In the genomic region with DNA sequence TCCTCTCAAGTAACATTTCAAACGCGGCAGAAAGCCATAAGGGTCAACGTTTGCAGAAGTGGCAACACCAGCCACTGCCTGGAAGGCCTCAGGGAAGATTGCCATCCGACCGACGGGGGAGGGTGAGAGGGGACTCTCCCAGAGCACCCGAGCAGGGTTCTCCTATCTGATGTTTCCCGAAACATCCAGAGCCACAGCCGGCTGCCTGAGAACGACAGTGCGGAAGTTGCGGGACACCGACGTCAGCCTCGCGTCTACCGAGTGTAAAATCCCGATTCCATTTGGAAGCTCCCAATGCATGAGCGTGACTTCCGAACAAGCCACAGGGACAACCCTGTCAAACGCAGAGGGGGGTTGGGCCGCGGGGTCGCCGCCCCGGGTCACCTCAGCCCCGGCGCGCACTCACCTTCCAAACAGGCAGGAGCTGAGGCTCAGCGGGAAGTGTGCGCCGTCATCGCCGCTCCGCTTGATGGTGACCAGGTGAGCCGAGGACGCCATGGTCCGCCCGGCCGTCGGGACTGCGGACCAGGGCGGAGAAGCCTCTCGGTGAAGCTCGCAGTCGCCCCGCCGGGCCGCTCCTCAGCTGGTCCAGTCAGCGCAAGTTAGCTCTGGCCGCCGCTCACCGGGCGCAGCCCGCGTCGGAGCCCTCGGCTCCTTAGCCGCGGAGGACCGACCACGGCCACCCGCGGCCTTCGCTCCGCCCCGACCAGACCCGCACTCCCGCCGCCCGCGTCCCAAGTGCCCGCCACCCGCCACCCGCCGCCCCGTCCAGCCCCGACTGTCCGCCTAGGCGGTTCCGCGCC, we compare ENCODE assay signal across 8 mouse cellular contexts. TPM values are rescaled to one million over a fixed set of nuclear protein-coding genes. Genes with fewer than 3 reads are reported as not detected.
DNase-seq lines count a peak whose midpoint lies in the region; ATAC-seq lines count a peak whose summit lies in the region.

Mki67 (minus strand) TSS at position 720 of the 803 bp plus-strand sequence.

- under 1% methylated on average over 81 of the region's 82 CpGs for WGBS in embryonic facial prominence, embryonic 15.5 days
- under 1% methylated on average over 82 of the region's 82 CpGs for WGBS in hindbrain, embryonic 10.5 days
- under 1% methylated on average over 74 of the region's 82 CpGs for WGBS in liver, embryonic 12.5 days (ENCODE audit: insufficient replicate concordance)
- under 1% methylated on average over 81 of the region's 82 CpGs for whole genome bisulfite sequencing in neural tube, embryonic 12.5 days

- H3K4me1 ChIP-seq in embryonic facial prominence, embryonic 15.5 days: peaks cover 25% of the 10 kb centered on the region
- H3K4me1 ChIP-seq in hindbrain, embryonic 10.5 days (replicated peaks): peaks cover 46% of the 10 kb centered on the region
- peaks cover 68% of the 10 kb centered on the region for H3K4me1 ChIP-seq in liver, embryonic 12.5 days
- peaks cover 22% of the 10 kb centered on the region for H3K4me1 ChIP-seq in neural tube, embryonic 12.5 days

- H3K9me3 ChIP-seq in embryonic facial prominence, embryonic 15.5 days (replicated peaks): no peaks in the 10 kb centered on the region
- H3K9me3 ChIP-seq in hindbrain, embryonic 10.5 days: no peaks in the 10 kb centered on the region
- no peaks in the 10 kb centered on the region for H3K9me3 ChIP-seq in liver, embryonic 12.5 days (replicated peaks)
- H3K9me3 ChIP-seq in neural tube, embryonic 12.5 days: no peaks in the 10 kb centered on the region

- peak within 1 kb of the TSS; percentile 82 for H3K4me2 ChIP-seq in embryonic facial prominence, embryonic 15.5 days (replicated peaks)
- H3K4me2 ChIP-seq in liver, embryonic 12.5 days: peak within 1 kb of the TSS; percentile 85
- peak within 1 kb of the TSS; percentile 91 for H3K4me2 ChIP-seq in neural tube, embryonic 12.5 days (replicated peaks)

- peak within 1 kb of the TSS; percentile 64 for H3K9ac ChIP-seq in embryonic facial prominence, embryonic 15.5 days
- H3K9ac ChIP-seq in liver, embryonic 12.5 days: peak within 1 kb of the TSS; percentile 98
- peak within 1 kb of the TSS; percentile 78 for H3K9ac ChIP-seq in neural tube, embryonic 12.5 days

- peak; percentile 32 to 35 for DNase-seq in cerebellum, postnatal 14 days
- DNase-seq in cerebellum, adult 9-11 months: no peak
- peak; percentile 36 for DNase-seq in NIH3T3 (ENCODE audit: low read depth)
- no peak for DNase-seq in hindbrain, embryonic 10.5 days (ENCODE audit: low spot score)
- no peak for DNase-seq in left cerebral cortex, postnatal 36 days (ENCODE audit: low spot score in 2 of 2)

- ATAC-seq in embryonic facial prominence, embryonic 15.5 days (ENCODE audit: insufficient number of reproducible peaks, low FRiP score, low TSS enrichment, low read depth): peak; percentile 30; the same call in 1 of the 2 replicates
- peak; percentile 54 for ATAC-seq in liver, embryonic 12.5 days
- peak; percentile 69 for ATAC-seq in neural tube, embryonic 12.5 days (ENCODE audit: low FRiP score, low read depth)

- H3K36me3 ChIP-seq in embryonic facial prominence, embryonic 15.5 days: no peaks in the 10 kb centered on the region
- H3K36me3 ChIP-seq in hindbrain, embryonic 10.5 days: peaks cover 25% of the 10 kb centered on the region; the same call in 1 of the 2 replicates
- peaks cover 35% of the 10 kb centered on the region for H3K36me3 ChIP-seq in liver, embryonic 12.5 days
- no peaks in the 10 kb centered on the region for H3K36me3 ChIP-seq in neural tube, embryonic 12.5 days

- H3K4me3 ChIP-seq in embryonic facial prominence, embryonic 15.5 days (replicated peaks): peak within 1 kb of the TSS; percentile 80
- H3K4me3 ChIP-seq in hindbrain, embryonic 10.5 days: peak within 1 kb of the TSS; percentile 96
- peak within 1 kb of the TSS; percentile 78 for H3K4me3 ChIP-seq in liver, embryonic 12.5 days
- peak within 1 kb of the TSS; percentile 87 for H3K4me3 ChIP-seq in neural tube, embryonic 12.5 days

- peak within 1 kb of the TSS; percentile 65; the same call in 1 of the 2 replicates for H3K27ac ChIP-seq in embryonic facial prominence, embryonic 15.5 days (replicated peaks)
- peak within 1 kb of the TSS; percentile 99 for H3K27ac ChIP-seq in hindbrain, embryonic 10.5 days
- peak within 1 kb of the TSS; percentile 96 for H3K27ac ChIP-seq in liver, embryonic 12.5 days
- H3K27ac ChIP-seq in neural tube, embryonic 12.5 days: no peak within 1 kb of the TSS

- no peaks in the 10 kb centered on the region for H3K27me3 ChIP-seq in embryonic facial prominence, embryonic 15.5 days
- H3K27me3 ChIP-seq in hindbrain, embryonic 10.5 days (ENCODE audit: insufficient read depth, poor library complexity, severe bottlenecking): no peaks in the 10 kb centered on the region
- no peaks in the 10 kb centered on the region for H3K27me3 ChIP-seq in liver, embryonic 12.5 days (replicated peaks)
- no peaks in the 10 kb centered on the region for H3K27me3 ChIP-seq in neural tube, embryonic 12.5 days (replicated peaks)

- intact Hi-C loops in left cerebral cortex, postnatal 36 days (cut with DNase I): no loop called here

RNA-seq across cellular contexts. Expression of gene Mki67, which starts in this region (rescaled TPM):
- polyA plus RNA-seq in embryonic facial prominence, embryonic 15.5 days (2015; fragmentation: Nextera tagmentation; extraction: Ambion mirVana): 29.2 and 35.5 TPM in 2 replicates
- 27.3 and 46.1 TPM in 2 replicates for polyA plus RNA-seq in hindbrain, embryonic 10.5 days (2016; fragmentation: Nextera tagmentation; extraction: Ambion mirVana)
- polyA plus RNA-seq in liver, embryonic 12.5 days (2016; fragmentation: Nextera tagmentation; extraction: Ambion mirVana): 108 and 118 TPM in 2 replicates
- 28.8 and 31.4 TPM in 2 replicates for polyA plus RNA-seq in neural tube, embryonic 12.5 days (2016; fragmentation: Nextera tagmentation; extraction: Ambion mirVana)
- total RNA-seq in left cerebral cortex, postnatal 36 days (2021): under 1 TPM; 0.45 to 0.99 TPM

Comparison
In these comparisons a context has a peak if more than half of its experiments do, and no peak if none do; other contexts are left out.
1. DNase-seq: peak in cerebellum, postnatal 14 days (2 of 2) and NIH3T3 (single experiment); none in cerebellum, adult 9-11 months (single experiment), hindbrain, embryonic 10.5 days (single experiment) and left cerebral cortex, postnatal 36 days (0 of 2).
2. Peak in every context shown above with its lines, with median percentiles within 50 percentile points of each other: ATAC-seq, H3K4me2 ChIP-seq, H3K4me3 ChIP-seq and H3K9ac ChIP-seq.